Mouse (Mus musculus) testis, adult 2 months (tissue): Measurements from ENCODE around the gene Atn1.

Source experiments
- CTCF ChIP-seq: fragments of 200-500 bp; IDR thresholded peaks from 2 replicates; pipeline ENCODE4 v1.5.1; 2012; ENCODE audit warnings: low read depth, mild to moderate bottlenecking, inconsistent platforms, low read length, moderate library complexity; ENCODE audit not compliant: control insufficient read depth, insufficient read depth, insufficient replicate concordance
- POLR2A ChIP-seq: fragments of 200-500 bp; IDR thresholded peaks from 2 replicates; pipeline ENCODE4 v1.6.1; 2012; ENCODE audit warnings: low read depth, mild to moderate bottlenecking, inconsistent platforms, low read length, moderate library complexity; ENCODE audit not compliant: control insufficient read depth

- TF ChIP-seq POLR2A (no peak), CTCF (no peak)
Observed at GRCm38 (mm10) chr6:124742839-124743514, 13.3 kb downstream of the Atn1 start.
